Comparison of ENCODE assay signal across 8 mouse cellular contexts in the genomic region with DNA sequence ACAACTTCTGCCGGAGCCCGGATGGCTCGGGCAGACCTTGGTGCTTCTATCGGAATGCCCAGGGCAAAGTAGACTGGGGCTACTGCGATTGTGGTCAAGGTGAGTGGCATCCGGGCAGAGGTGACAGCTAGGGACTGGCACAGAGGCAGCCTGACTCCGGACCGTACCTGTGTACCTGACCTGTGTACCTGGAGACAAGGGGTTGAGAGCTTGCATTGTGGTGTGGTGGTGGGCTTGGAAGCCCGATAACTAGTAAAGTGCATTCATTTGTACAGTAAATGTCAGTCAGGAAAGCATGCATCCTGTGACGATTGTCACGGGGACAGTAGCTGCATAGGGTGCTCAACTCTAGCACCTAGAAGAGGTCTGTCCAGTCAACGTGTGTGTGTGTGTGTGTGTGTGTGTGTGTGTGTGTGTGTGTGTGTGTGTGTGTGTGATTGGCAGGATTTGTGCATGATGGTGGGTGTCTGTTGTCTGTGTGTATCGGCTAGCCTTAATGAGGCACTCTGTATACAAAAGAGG. TPM values are rescaled to one million over a fixed set of nuclear protein-coding genes. Genes with fewer than 3 reads are reported as not detected.
DNase-seq lines count a peak whose midpoint lies in the region; ATAC-seq lines count a peak whose summit lies in the region.

No protein-coding gene starts in this region.

- H3K9me3 ChIP-seq in heart, embryonic 10.5 days = no peaks in the 10 kb centered on the region
- H3K9me3 ChIP-seq in forebrain, embryonic 10.5 days = no peaks in the 10 kb centered on the region
- no peaks in the 10 kb centered on the region for H3K9me3 ChIP-seq in kidney, embryonic 15.5 days (replicated peaks)
- no peaks in the 10 kb centered on the region for H3K9me3 ChIP-seq in midbrain, embryonic 15.5 days

- 11% methylated on average over 13 of the region's 13 CpGs for WGBS in heart, embryonic 10.5 days
- 10% methylated on average over 13 of the region's 13 CpGs for WGBS in forebrain, embryonic 10.5 days
- 8% methylated on average over 13 of the region's 13 CpGs for WGBS in kidney, embryonic 15.5 days
- WGBS in midbrain, embryonic 15.5 days = 4% methylated on average over 13 of the region's 13 CpGs

- peaks cover 17% of the 10 kb centered on the region for H3K4me1 ChIP-seq in heart, embryonic 10.5 days
- H3K4me1 ChIP-seq in forebrain, embryonic 10.5 days = peaks cover 22% of the 10 kb centered on the region
- peaks cover 18% of the 10 kb centered on the region for H3K4me1 ChIP-seq in kidney, embryonic 15.5 days
- H3K4me1 ChIP-seq in midbrain, embryonic 15.5 days = peaks cover 11% of the 10 kb centered on the region; the same call in 1 of the 2 replicates

- peaks cover 44% of the 10 kb centered on the region for H3K27me3 ChIP-seq in heart, embryonic 10.5 days (ENCODE audit: insufficient read depth, poor library complexity, severe bottlenecking)
- peaks cover 61% of the 10 kb centered on the region for H3K27me3 ChIP-seq in forebrain, embryonic 10.5 days (ENCODE audit: poor library complexity, severe bottlenecking)
- H3K27me3 ChIP-seq in kidney, embryonic 15.5 days = peaks cover 46% of the 10 kb centered on the region
- 0 out of 2 replicates have a peak, but pooled peaks cover 2% of the 10 kb centered on the region for H3K27me3 ChIP-seq in midbrain, embryonic 15.5 days (replicated peaks)

- no peak for DNase-seq in heart, embryonic 10.5 days (ENCODE audit: low spot score)
- DNase-seq in heart, postnatal 4 days = no peak
- DNase-seq in CD8-positive naive resting alpha-beta T cell, adult 2 months (ENCODE audit: low read depth in 2 of 2, low spot score in 2 of 2) = peak; percentile 49 to 54
- DNase-seq in forebrain, embryonic 10.5 days (ENCODE audit: extremely low spot score, low spot score) = no peak
- DNase-seq in thymus, postnatal 0 days (ENCODE audit: low spot score) = no peak
- no peak for DNase-seq in right cerebral cortex, postnatal 36 days (ENCODE audit: low spot score in 2 of 2)

- H3K4me2 ChIP-seq in kidney, embryonic 15.5 days = peak overlapping the region; percentile 100
- peak overlapping the region; percentile 96 for H3K4me2 ChIP-seq in midbrain, embryonic 15.5 days

- peak overlapping the region; percentile 86 for H3K4me3 ChIP-seq in heart, embryonic 10.5 days
- peak overlapping the region; percentile 80 for H3K4me3 ChIP-seq in forebrain, embryonic 10.5 days
- H3K4me3 ChIP-seq in kidney, embryonic 15.5 days (replicated peaks) = peak overlapping the region; percentile 70
- H3K4me3 ChIP-seq in midbrain, embryonic 15.5 days = peak overlapping the region; percentile 82

- H3K9ac ChIP-seq in kidney, embryonic 15.5 days = peak overlapping the region; percentile 57
- H3K9ac ChIP-seq in midbrain, embryonic 15.5 days = peak overlapping the region; percentile 61

- ATAC-seq in kidney, embryonic 15.5 days (replicated peaks; ENCODE audit: low FRiP score) = peak; percentile 21; the same call in 1 of the 2 replicates
- ATAC-seq in midbrain, embryonic 15.5 days (replicated peaks) = peak; percentile 62

- no peaks in the 10 kb centered on the region for H3K36me3 ChIP-seq in heart, embryonic 10.5 days
- no peaks in the 10 kb centered on the region for H3K36me3 ChIP-seq in forebrain, embryonic 10.5 days (replicated peaks)
- H3K36me3 ChIP-seq in kidney, embryonic 15.5 days = no peaks in the 10 kb centered on the region
- H3K36me3 ChIP-seq in midbrain, embryonic 15.5 days (replicated peaks) = no peaks in the 10 kb centered on the region

- H3K27ac ChIP-seq in heart, embryonic 10.5 days = peak overlapping the region; percentile 81
- peak overlapping the region; percentile 81 for H3K27ac ChIP-seq in forebrain, embryonic 10.5 days
- H3K27ac ChIP-seq in kidney, embryonic 15.5 days = no peak overlapping the region
- no peak overlapping the region for H3K27ac ChIP-seq in midbrain, embryonic 15.5 days

RNA-seq across cellular contexts. Expression of gene Prss12, which starts 0.9 kb away (rescaled TPM):
- polyA plus RNA-seq in heart, embryonic 10.5 days (2016; fragmentation: Nextera tagmentation; extraction: Ambion mirVana) = 0.79 and 1.6 TPM in 2 replicates
- 1 to 10 TPM; 2.0 to 2.3 TPM for total RNA-seq in heart, postnatal 4 days (2021)
- polyA plus RNA-seq in forebrain, embryonic 10.5 days (2016; fragmentation: Nextera tagmentation; extraction: Ambion mirVana) = 0.63 and 1.00 TPM in 2 replicates
- 5.6 and 6.8 TPM in 2 replicates for polyA plus RNA-seq in kidney, embryonic 15.5 days (2015; fragmentation: Nextera tagmentation; extraction: Ambion mirVana)
- 12.1 and 13.0 TPM in 2 replicates for polyA plus RNA-seq in midbrain, embryonic 15.5 days (2015; fragmentation: Nextera tagmentation; extraction: Ambion mirVana)
- polyA plus RNA-seq in thymus, postnatal 0 days (2015; fragmentation: Nextera tagmentation; extraction: Ambion mirVana) = 0.32 and 0.48 TPM in 2 replicates

Comparison
In these comparisons a context has a peak if more than half of its experiments do, and no peak if none do; other contexts are left out.
1. DNase-seq: peak in CD8-positive naive resting alpha-beta T cell, adult 2 months (2 of 2); none in heart, embryonic 10.5 days (single experiment), heart, postnatal 4 days (single experiment), forebrain, embryonic 10.5 days (single experiment), thymus, postnatal 0 days (single experiment) and right cerebral cortex, postnatal 36 days (0 of 2).
2. H3K27ac ChIP-seq: peak in heart, embryonic 10.5 days (single experiment) and forebrain, embryonic 10.5 days (single experiment); none in kidney, embryonic 15.5 days (single experiment) and midbrain, embryonic 15.5 days (single experiment).
3. Peak in every context shown above with its lines, with median percentiles within 50 percentile points of each other: H3K4me3 ChIP-seq.